9 mouse cellular contexts compared by ENCODE assay signal in genomic region chr17:11912872-11913365, GRCm38 (mm10).
A peak's percentile ranks its signal among the peaks of the same experiment; 100 is the strongest.
DNase-seq lines count a peak whose midpoint lies in the region; ATAC-seq and TF ChIP-seq lines count a peak whose summit lies in the region.
"Had no signal": no experiment of that assay in that cellular context is flagged by ENCODE, and none has a peak within 500 bp of the region (broad histone marks: within the 10 kb centered on the region; RNA-seq: fewer than 3 reads in every experiment).

No protein-coding gene starts in this region.

- peak; percentile 29 for DNase-seq in adrenal gland, postnatal 10 days
- no peak for DNase-seq in adrenal gland, adult 18-20 months (ENCODE audit: low spot score in 2 of 2)
- peak; percentile 18 for DNase-seq in adrenal gland, postnatal 25 days
- DNase-seq in forebrain, embryonic 10.5 days (ENCODE audit: extremely low spot score, low spot score) = peak; percentile 64
- peak; percentile 29 for DNase-seq in limb, embryonic 14.5 days (ENCODE audit: low spot score)
- DNase-seq in gastrocnemius, adult 18-20 months (ENCODE audit: low spot score) = no peak

- H3K4me3 ChIP-seq in forebrain, embryonic 10.5 days = peak overlapping the region; percentile 45
- peak overlapping the region; percentile 23 for H3K4me3 ChIP-seq in hindbrain, embryonic 16.5 days (ENCODE audit: low read length)
- H3K4me3 ChIP-seq in limb, embryonic 14.5 days (replicated peaks; ENCODE audit: low read length) = peak overlapping the region; percentile 21
- H3K4me3 ChIP-seq: megakaryocyte, embryonic 14.5 days had no signal

- no peaks in the 10 kb centered on the region for H3K36me3 ChIP-seq in forebrain, embryonic 10.5 days (replicated peaks)
- no peaks in the 10 kb centered on the region for H3K36me3 ChIP-seq in hindbrain, embryonic 16.5 days (ENCODE audit: control insufficient read depth, insufficient read depth, low read length)
- no peaks in the 10 kb centered on the region for H3K36me3 ChIP-seq in limb, embryonic 14.5 days (ENCODE audit: control insufficient read depth, insufficient read depth, low read length)

- peaks cover 61% of the 10 kb centered on the region for H3K27me3 ChIP-seq in forebrain, embryonic 10.5 days (ENCODE audit: poor library complexity, severe bottlenecking)
- no peaks in the 10 kb centered on the region for H3K27me3 ChIP-seq in hindbrain, embryonic 16.5 days (replicated peaks; ENCODE audit: control insufficient read depth, insufficient read depth, low read length)
- H3K27me3 ChIP-seq in limb, embryonic 14.5 days (ENCODE audit: control insufficient read depth, insufficient read depth, low read length) = peaks cover 3% of the 10 kb centered on the region; the same call in 1 of the 2 replicates

- ATAC-seq in hindbrain, embryonic 16.5 days = peak; percentile 63
- no peak for ATAC-seq in limb, embryonic 14.5 days (ENCODE audit: low FRiP score, low read depth)
- no peak for ATAC-seq in erythroblast, adult 5-6 weeks (replicated peaks; ENCODE audit: low FRiP score, poor library complexity, severe bottlenecking)

- WGBS in forebrain, embryonic 10.5 days = 2% methylated on average over 19 of the region's 19 CpGs
- 3% methylated on average over 19 of the region's 19 CpGs for WGBS in hindbrain, embryonic 16.5 days
- 1% methylated on average over 19 of the region's 19 CpGs for WGBS in limb, embryonic 14.5 days

- H3K4me2 ChIP-seq in hindbrain, embryonic 16.5 days (ENCODE audit: low read length) = peak overlapping the region; percentile 58
- peak overlapping the region; percentile 49 for H3K4me2 ChIP-seq in limb, embryonic 14.5 days (replicated peaks; ENCODE audit: low read depth, low read length, severe bottlenecking)

- TF ChIP-seq POLR2A in limb, embryonic 14.5 days (IDR thresholded peaks at IDR 0.05; ENCODE audit: borderline replicate concordance, extremely low read depth, insufficient read depth, insufficient read length) = no peak

- no peaks in the 10 kb centered on the region for H3K9me3 ChIP-seq in forebrain, embryonic 10.5 days
- H3K9me3 ChIP-seq in hindbrain, embryonic 16.5 days (ENCODE audit: control insufficient read depth, low read length) = no peaks in the 10 kb centered on the region
- H3K9me3 ChIP-seq in limb, embryonic 14.5 days (ENCODE audit: control insufficient read depth, low read length) = no peaks in the 10 kb centered on the region

- H3K27ac ChIP-seq in forebrain, embryonic 10.5 days = 0 out of 2 replicates have a peak overlapping the region, but pooled peaks have one; percentile 22
- H3K27ac ChIP-seq in hindbrain, embryonic 16.5 days (ENCODE audit: low read depth, low read length) = peak overlapping the region; percentile 41; the same call in 1 of the 2 replicates
- no peak overlapping the region for H3K27ac ChIP-seq in limb, embryonic 14.5 days (replicated peaks; ENCODE audit: low read depth, low read length)

- peaks cover 18% of the 10 kb centered on the region for H3K4me1 ChIP-seq in forebrain, embryonic 10.5 days
- H3K4me1 ChIP-seq in hindbrain, embryonic 16.5 days (ENCODE audit: control insufficient read depth, insufficient read depth, low read depth, low read length) = peaks cover 12% of the 10 kb centered on the region
- H3K4me1 ChIP-seq in limb, embryonic 14.5 days (ENCODE audit: control insufficient read depth, insufficient read depth, low read length) = no peaks in the 10 kb centered on the region
- H3K4me1 ChIP-seq: megakaryocyte, embryonic 14.5 days had no signal

- H3K9ac ChIP-seq in hindbrain, embryonic 16.5 days (ENCODE audit: low read depth, low read length) = peak overlapping the region; percentile 29; the same call in 1 of the 2 replicates
- H3K9ac ChIP-seq in limb, embryonic 14.5 days (ENCODE audit: low read depth, low read length, severe bottlenecking) = 0 out of 2 replicates have a peak overlapping the region, but pooled peaks have one; percentile 2

Comparison
In these comparisons a context has a peak if more than half of its experiments do, and no peak if none do; other contexts are left out.
1. DNase-seq: peak in adrenal gland, postnatal 10 days (single experiment), adrenal gland, postnatal 25 days (single experiment), forebrain, embryonic 10.5 days (single experiment) and limb, embryonic 14.5 days (single experiment); none in adrenal gland, adult 18-20 months (0 of 2) and gastrocnemius, adult 18-20 months (single experiment).
2. Peak in every context shown above with its lines, with median percentiles within 50 percentile points of each other: H3K4me3 ChIP-seq.